Mouse (Mus musculus) bone marrow macrophage, adult 2 months (primary cell): ENCODE measurements around the gene Dek.

Source experiments
- CTCF ChIP-seq: IDR thresholded peaks from 2 replicates; pipeline ENCODE4 v1.5.1; 2012; ENCODE audit warnings: low read depth, mild to moderate bottlenecking, low read length, moderate library complexity
- POLR2A ChIP-seq: IDR thresholded peaks from 2 replicates; pipeline ENCODE4 v1.6.1; 2012; ENCODE audit warnings: mild to moderate bottlenecking, low read depth, low read length, borderline replicate concordance

GRCm38 (mm10) chr13:47111185-47111584, 5.2 kb upstream of the Dek start:
- TF ChIP-seq CTCF (no peak), POLR2A (no peak)
